Mouse (Mus musculus) kidney, postnatal 0 days (tissue): ENCODE results near the gene Mogs. TPM values are rescaled to one million over a fixed set of nuclear protein-coding genes. Genes with fewer than 3 reads are reported as not detected.

Experiments used
- ATAC-seq: fragments of 200-750 bp; cut with Nextera tagmentation; replicated peaks from 2 replicates; pipeline ENCODE4 v1.8.0; 2017; ENCODE audit warnings: low read depth, moderate number of reproducible peaks, moderate TSS enrichment, moderate library complexity; ENCODE audit not compliant: low FRiP score
- DNase-seq: peaks from one replicate; pipeline ENCODE4 v3.0.0-alpha.2; 2016; ENCODE audit warnings: low spot score
- H3K27ac ChIP-seq: fragments of 300-500 bp; sonication (generic); 2 replicates; pipeline ENCODE4 v1.5.1; 2014; ENCODE audit warnings: mild to moderate bottlenecking
- H3K27me3 ChIP-seq: fragments of 300-500 bp; sonication (generic); 2 replicates; pipeline ENCODE4 v1.6.1; 2014; ENCODE audit warnings: low read length, mixed read lengths; ENCODE audit not compliant: insufficient read depth
- H3K36me3 ChIP-seq: fragments of 300-500 bp; sonication (generic); 2 replicates; pipeline ENCODE4 v1.6.1; 2014; ENCODE audit warnings: low read length, mixed read lengths; ENCODE audit not compliant: insufficient read depth
- H3K4me1 ChIP-seq: fragments of 300-500 bp; sonication (generic); replicated peaks from 2 replicates; pipeline ENCODE4 v1.6.1; 2014; ENCODE audit warnings: antibody characterized with exemption, low read length, mixed read lengths; ENCODE audit not compliant: insufficient read depth
- H3K4me2 ChIP-seq: fragments of 300-500 bp; sonication (generic); 2 replicates; pipeline ENCODE4 v1.6.1; 2014; ENCODE audit warnings: mild to moderate bottlenecking, low read length, moderate library complexity, mixed read lengths
- H3K4me3 ChIP-seq: fragments of 300-500 bp; sonication (generic); replicated peaks from 2 replicates; pipeline ENCODE4 v1.5.1; 2014; ENCODE audit warnings: low read depth, low read length
- H3K9ac ChIP-seq: fragments of 300-500 bp; sonication (generic); 2 replicates; pipeline ENCODE4 v1.6.1; 2014; ENCODE audit warnings: low read depth, low read length
- H3K9me3 ChIP-seq: fragments of 300-500 bp; sonication (generic); replicated peaks from 2 replicates; pipeline ENCODE4 v1.6.1; 2016; ENCODE audit warnings: low read length, inconsistent platforms, mixed read lengths
- CTCF ChIP-seq: IDR thresholded peaks from 2 replicates; pipeline ENCODE4 v1.5.1; 2016; ENCODE audit warnings: antibody characterized with exemption, low read depth, mild to moderate bottlenecking, moderate library complexity
- WGBS: fragments of 180-500 bp; shearing (Covaris S2); extraction: QIAGEN DNeasy Blood & Tissue Kit; methylation state at CpG from one replicate; pipeline ENCODE4 v1.1.7; 2014; 5-methylcytosine and 5-hydroxymethylcytosine counted together
- polyA plus RNA-seq: library from polyadenylated mRNA; unstranded; fragments of >200 nt; fragmentation: Nextera tagmentation; extraction: Ambion mirVana; gene quantifications from 2 replicates; pipeline ENCODE4 v1.2.1, GENCODE M21; 2015

The Mogs gene
- polyA plus RNA-seq, 1 experiment from 2014 or later = 37.6 TPM

- no peak overlapping the region for H3K27ac ChIP-seq
- no peak for TF ChIP-seq CTCF
- no peaks in the 10 kb centered on the region for H3K27me3 ChIP-seq
- no peak overlapping the region for H3K4me3 ChIP-seq
- WGBS = 71% methylated on average over 4 of the region's 4 CpGs
- no peaks in the 10 kb centered on the region for H3K9me3 ChIP-seq
- no peak for ATAC-seq
- no peak overlapping the region for H3K9ac ChIP-seq
- peaks cover 19% of the 10 kb centered on the region for H3K4me1 ChIP-seq
- H3K4me2 ChIP-seq = no peak overlapping the region
- H3K36me3 ChIP-seq = no peaks in the 10 kb centered on the region
- DNase-seq = no peak
These were observed 11.1 kb upstream of the Mogs start for GRCm38 (mm10) chr6:83104158-83104557.

GRCm38 (mm10) chr6:83107566-83108400, 7.5 kb upstream of the Mogs start:
- peaks cover 14% of the 10 kb centered on the region for H3K4me1 ChIP-seq
- WGBS = 39% methylated on average over 13 of the region's 13 CpGs
- peak; percentile 59 for ATAC-seq
- no peaks in the 10 kb centered on the region for H3K27me3 ChIP-seq
- H3K9ac ChIP-seq = peak overlapping the region; percentile 89; the same call in 1 of the 2 replicates
- no peaks in the 10 kb centered on the region for H3K36me3 ChIP-seq
- DNase-seq = peak; percentile 93
- TF ChIP-seq CTCF = peak; percentile 88
- H3K9me3 ChIP-seq = no peaks in the 10 kb centered on the region
- H3K4me3 ChIP-seq = no peak overlapping the region
- no peak overlapping the region for H3K27ac ChIP-seq
- H3K4me2 ChIP-seq = peak overlapping the region; percentile 83

- no peaks in the 10 kb centered on the region for H3K27me3 ChIP-seq
- ATAC-seq (peak; percentile 85), DNase-seq (peak; percentile 88)
- H3K9ac ChIP-seq = peak within 1 kb of the TSS; percentile 89
- H3K27ac ChIP-seq = peak within 1 kb of the TSS; percentile 83
- H3K4me2 ChIP-seq = peak within 1 kb of the TSS; percentile 83
- H3K4me1 ChIP-seq = peaks cover 7% of the 10 kb centered on the region; the same call in 1 of the 2 replicates
- no peaks in the 10 kb centered on the region for H3K9me3 ChIP-seq
- H3K4me3 ChIP-seq = peak within 1 kb of the TSS; percentile 78
- TF ChIP-seq CTCF = no peak
- WGBS = under 1% methylated on average over 76 of the region's 76 CpGs
- H3K36me3 ChIP-seq = no peaks in the 10 kb centered on the region
These were observed 6.3 kb upstream of the Mogs start, which contains the start of gene Mrpl53 for GRCm38 (mm10) chr6:83108762-83109668. Gene Mrpl53, plus strand, starts transcription at chr6:83109040.

GRCm38 (mm10) chr6:83111510-83112136, 3.7 kb upstream of the Mogs start:
- 85% methylated on average over 4 of the region's 4 CpGs for WGBS
- no peak for TF ChIP-seq CTCF
- no peaks in the 10 kb centered on the region for H3K36me3 ChIP-seq
- no peak overlapping the region for H3K4me3 ChIP-seq
- no peak overlapping the region for H3K9ac ChIP-seq
- H3K27me3 ChIP-seq = no peaks in the 10 kb centered on the region
- DNase-seq = no peak
- no peak for ATAC-seq
- H3K4me2 ChIP-seq = no peak overlapping the region
- no peaks in the 10 kb centered on the region for H3K9me3 ChIP-seq
- no peak overlapping the region for H3K27ac ChIP-seq
- peaks cover 15% of the 10 kb centered on the region; the same call in 1 of the 2 replicates for H3K4me1 ChIP-seq

- peak; percentile 4 for ATAC-seq
- peak overlapping the region; percentile 76 for H3K27ac ChIP-seq
- no peak for DNase-seq
- peak overlapping the region; percentile 85 for H3K4me2 ChIP-seq
- H3K27me3 ChIP-seq = no peaks in the 10 kb centered on the region
- TF ChIP-seq CTCF = no peak
- H3K9me3 ChIP-seq = no peaks in the 10 kb centered on the region
- 0 out of 2 replicates have a peak, but pooled peaks cover 5% of the 10 kb centered on the region for H3K36me3 ChIP-seq
- peak overlapping the region; percentile 64 for H3K4me3 ChIP-seq
- peak overlapping the region; percentile 76 for H3K9ac ChIP-seq
- 2% methylated on average over 48 of the region's 48 CpGs for WGBS
- H3K4me1 ChIP-seq = peaks cover 25% of the 10 kb centered on the region
These were observed 531 bp downstream of the Mogs start for GRCm38 (mm10) chr6:83115682-83116372.
